Mouse (Mus musculus): ENCODE measurements at regions not wholly inside any gene's neighbourhood (a gene's known extent, or its start where the extent isn't known, plus 50 kb on each side); places are given as distances from the start of the nearest gene placed in this dataset.

GRCm38 (mm10) chr10:43777612-43778600 lies 123.6 kb downstream of the Qrsl1 start:
- no peak overlapping the region for H3K4me2 ChIP-seq (ENCODE audit: low read depth, low read length)
- H3K36me3 ChIP-seq (replicated peaks; ENCODE audit: insufficient read depth, low read length) = no peaks in the 10 kb centered on the region
- no peak for DNase-seq
- WGBS (ENCODE audit: insufficient replicate concordance) = 87% methylated on average over 28 of the region's 28 CpGs
- no peak overlapping the region for H3K4me3 ChIP-seq (ENCODE audit: low read depth, low read length)
- no peak for ATAC-seq
- no peaks in the 10 kb centered on the region for H3K27me3 ChIP-seq (ENCODE audit: insufficient read depth, low read length)
- peaks cover 8% of the 10 kb centered on the region for H3K9me3 ChIP-seq (ENCODE audit: low read length)
- H3K9ac ChIP-seq (replicated peaks) = no peak overlapping the region
- no peak overlapping the region for H3K27ac ChIP-seq (ENCODE audit: low read depth)
- no peaks in the 10 kb centered on the region for H3K4me1 ChIP-seq (ENCODE audit: insufficient read depth)
- TF ChIP-seq CTCF (IDR thresholded peaks at IDR 0.05; ENCODE audit: low read depth) (no peak), EP300 (IDR thresholded peaks at IDR 0.05; ENCODE audit: low read depth) (no peak)

- TF ChIP-seq EP300 (IDR thresholded peaks at IDR 0.05; ENCODE audit: low read depth) (no peak), CTCF (IDR thresholded peaks at IDR 0.05; ENCODE audit: low read depth) (no peak)
- H3K4me1 ChIP-seq (ENCODE audit: insufficient read depth) = no peaks in the 10 kb centered on the region
- H3K9me3 ChIP-seq (ENCODE audit: low read length) = peaks cover 10% of the 10 kb centered on the region
- H3K4me3 ChIP-seq (ENCODE audit: low read depth, low read length) = no peak overlapping the region
- no peak overlapping the region for H3K9ac ChIP-seq (replicated peaks)
- no peak overlapping the region for H3K27ac ChIP-seq (ENCODE audit: low read depth)
- ATAC-seq (no peak), DNase-seq (no peak)
- H3K4me2 ChIP-seq (ENCODE audit: low read depth, low read length) = no peak overlapping the region
- 84% methylated on average over 4 of the region's 4 CpGs for WGBS (ENCODE audit: insufficient replicate concordance)
- H3K27me3 ChIP-seq (ENCODE audit: insufficient read depth, low read length) = no peaks in the 10 kb centered on the region
- H3K36me3 ChIP-seq (replicated peaks; ENCODE audit: insufficient read depth, low read length) = no peaks in the 10 kb centered on the region
These were observed 121.0 kb downstream of the Qrsl1 start for GRCm38 (mm10) chr10:43780571-43780970.

GRCm38 (mm10) chr10:43783304-43783703 lies 118.2 kb downstream of the Qrsl1 start:
- Histone ChIP-seq H3K27ac (ENCODE audit: low read depth) (no peak overlapping the region), H3K4me2 (ENCODE audit: low read depth, low read length) (no peak overlapping the region), H3K4me3 (ENCODE audit: low read depth, low read length) (no peak overlapping the region), H3K9ac (replicated peaks) (no peak overlapping the region), H3K9me3 (ENCODE audit: low read length) (peaks cover 10% of the 10 kb centered on the region), H3K27me3 (ENCODE audit: insufficient read depth, low read length) (no peaks in the 10 kb centered on the region), H3K4me1 (ENCODE audit: insufficient read depth) (no peaks in the 10 kb centered on the region), H3K36me3 (replicated peaks; ENCODE audit: insufficient read depth, low read length) (no peaks in the 10 kb centered on the region)
- 83% methylated on average over 3 of the region's 3 CpGs for WGBS (ENCODE audit: insufficient replicate concordance)
- ATAC-seq = no peak
- no peak for DNase-seq
- TF ChIP-seq EP300 (IDR thresholded peaks at IDR 0.05; ENCODE audit: low read depth) (no peak), CTCF (IDR thresholded peaks at IDR 0.05; ENCODE audit: low read depth) (no peak)

GRCm38 (mm10) chr10:43790780-43791179 lies 110.8 kb downstream of the Qrsl1 start:
- TF ChIP-seq CTCF (IDR thresholded peaks at IDR 0.05; ENCODE audit: low read depth) (no peak), EP300 (IDR thresholded peaks at IDR 0.05; ENCODE audit: low read depth) (no peak)
- H3K9me3 ChIP-seq (ENCODE audit: low read length) = no peaks in the 10 kb centered on the region
- H3K27me3 ChIP-seq (ENCODE audit: insufficient read depth, low read length) = no peaks in the 10 kb centered on the region
- 83% methylated on average over 4 of the region's 4 CpGs for WGBS (ENCODE audit: insufficient replicate concordance)
- DNase-seq = peak; percentile 23
- no peaks in the 10 kb centered on the region for H3K36me3 ChIP-seq (replicated peaks; ENCODE audit: insufficient read depth, low read length)
- H3K4me2 ChIP-seq (ENCODE audit: low read depth, low read length) = no peak overlapping the region
- H3K4me3 ChIP-seq (ENCODE audit: low read depth, low read length) = no peak overlapping the region
- no peak overlapping the region for H3K9ac ChIP-seq (replicated peaks)
- peak overlapping the region; percentile 82 for H3K27ac ChIP-seq (ENCODE audit: low read depth)
- ATAC-seq = peak; percentile 30; the same call in 1 of the 2 replicates
- peaks cover 31% of the 10 kb centered on the region for H3K4me1 ChIP-seq (ENCODE audit: insufficient read depth)

- Histone ChIP-seq H3K27me3 (ENCODE audit: insufficient read depth, low read length) (no peaks in the 10 kb centered on the region), H3K4me2 (ENCODE audit: low read depth, low read length) (peak overlapping the region; percentile 20; the same call in 1 of the 2 replicates), H3K4me3 (ENCODE audit: low read depth, low read length) (no peak overlapping the region), H3K36me3 (replicated peaks; ENCODE audit: insufficient read depth, low read length) (no peaks in the 10 kb centered on the region), H3K9ac (replicated peaks) (peak overlapping the region; percentile 39), H3K4me1 (ENCODE audit: insufficient read depth) (peaks cover 31% of the 10 kb centered on the region), H3K9me3 (ENCODE audit: low read length) (no peaks in the 10 kb centered on the region), H3K27ac (ENCODE audit: low read depth) (peak overlapping the region; percentile 82)
- 80% methylated on average over 4 of the region's 4 CpGs for WGBS (ENCODE audit: insufficient replicate concordance)
- ATAC-seq = peak; percentile 98
- TF ChIP-seq CTCF (IDR thresholded peaks at IDR 0.05; ENCODE audit: low read depth) = peak; percentile 36; the same call in 1 of the 2 replicates
- TF ChIP-seq EP300 (IDR thresholded peaks at IDR 0.05; ENCODE audit: low read depth) = peak; percentile 99
- DNase-seq = peak; percentile 40
These were observed 110.0 kb downstream of the Qrsl1 start for GRCm38 (mm10) chr10:43791525-43792021.

GRCm38 (mm10) chr10:43792618-43793017 lies 108.9 kb downstream of the Qrsl1 start:
- H3K4me3 ChIP-seq (ENCODE audit: low read depth, low read length) = no peak overlapping the region
- TF ChIP-seq EP300 (IDR thresholded peaks at IDR 0.05; ENCODE audit: low read depth) (no peak), CTCF (IDR thresholded peaks at IDR 0.05; ENCODE audit: low read depth) (no peak)
- H3K9me3 ChIP-seq (ENCODE audit: low read length) = no peaks in the 10 kb centered on the region
- DNase-seq = no peak
- peak overlapping the region; percentile 82 for H3K27ac ChIP-seq (ENCODE audit: low read depth)
- no peaks in the 10 kb centered on the region for H3K27me3 ChIP-seq (ENCODE audit: insufficient read depth, low read length)
- H3K4me2 ChIP-seq (ENCODE audit: low read depth, low read length) = no peak overlapping the region
- H3K4me1 ChIP-seq (ENCODE audit: insufficient read depth) = peaks cover 31% of the 10 kb centered on the region
- no peak for ATAC-seq
- no peak overlapping the region for H3K9ac ChIP-seq (replicated peaks)
- H3K36me3 ChIP-seq (replicated peaks; ENCODE audit: insufficient read depth, low read length) = no peaks in the 10 kb centered on the region
- WGBS (ENCODE audit: insufficient replicate concordance) = 72% methylated on average over 3 of the region's 3 CpGs
